Mouse (Mus musculus) liver, adult 2 months (tissue): Measurements from ENCODE around the gene Klhl13. TPM values are rescaled to one million over a fixed set of nuclear protein-coding genes. Genes with fewer than 3 reads are reported as not detected.

Source experiments
- DNase-seq: peaks from one replicate; pipeline ENCODE4 v3.0.0-alpha.2; 2011; ENCODE audit warnings: low read depth, low spot score; ENCODE audit errors: extremely low read depth
- H3K27ac ChIP-seq: fragments of 200-500 bp; replicated peaks from 2 replicates; pipeline ENCODE4 v1.5.1; 2012; ENCODE audit warnings: low read depth, mild to moderate bottlenecking, control low read depth, inconsistent platforms, low read length; ENCODE audit not compliant: insufficient read depth
- H3K27me3 ChIP-seq: fragments of 200-500 bp; 2 replicates; pipeline ENCODE4 v1.6.1; 2012; ENCODE audit warnings: mild to moderate bottlenecking, moderate library complexity, low read length, inconsistent platforms; ENCODE audit not compliant: control insufficient read depth, insufficient read depth
- H3K36me3 ChIP-seq: fragments of 200-500 bp; 2 replicates; pipeline ENCODE4 v1.6.1; 2012; ENCODE audit warnings: low read length, inconsistent platforms; ENCODE audit not compliant: control insufficient read depth, insufficient read depth
- H3K4me1 ChIP-seq: fragments of 200-500 bp; 2 replicates; pipeline ENCODE4 v1.6.1; 2011; ENCODE audit warnings: low read length; ENCODE audit not compliant: control insufficient read depth, insufficient read depth
- H3K4me3 ChIP-seq: fragments of 200-500 bp; 2 replicates; pipeline ENCODE4 v1.5.1; 2011; ENCODE audit warnings: low read depth, mild to moderate bottlenecking, control low read depth, low read length, moderate library complexity; ENCODE audit not compliant: insufficient read depth
- H3K79me2 ChIP-seq: fragments of 200-500 bp; 2 replicates; pipeline ENCODE4 v1.6.1; 2012; ENCODE audit warnings: inconsistent platforms, mild to moderate bottlenecking, low read length, moderate library complexity; ENCODE audit not compliant: control insufficient read depth, insufficient read depth
- H3K9ac ChIP-seq: fragments of 200-500 bp; 2 replicates; pipeline ENCODE4 v1.6.1; 2012; ENCODE audit warnings: low read depth, mild to moderate bottlenecking, control low read depth, inconsistent platforms, low read length
- CTCF ChIP-seq: fragments of 200-500 bp; IDR thresholded peaks from 2 replicates; pipeline ENCODE4 v1.5.1; 2011; ENCODE audit warnings: low read depth, low read length, control low read depth
- POLR2A ChIP-seq: fragments of 200-500 bp; IDR thresholded peaks from 2 replicates; pipeline ENCODE4 v1.6.1; 2011; ENCODE audit warnings: low read length, control low read depth; ENCODE audit not compliant: insufficient read depth; ENCODE audit errors: extremely low read depth
- WGBS: fragments of 180-500 bp; shearing (Covaris S2); methylation state at CpG from one replicate; pipeline ENCODE4 v1.1.7; 2018; 5-methylcytosine and 5-hydroxymethylcytosine counted together
- polyA plus RNA-seq: library from polyadenylated mRNA; depleted of rRNA; stranded (reverse); fragments of >200 nt; gene quantifications from 2 replicates; pipeline ENCODE4 v1.2.3, GENCODE M21; 2012
- total RNA-seq: library from RNA; depleted of rRNA; stranded (reverse); fragments of >200 nt; gene quantifications from 2 replicates; pipeline ENCODE4 v1.2.3, GENCODE M21; 2014

The Klhl13 gene
- total and polyA plus RNA-seq, 2 experiments, result 3.3 to 12.3 TPM

- DNase-seq, result no peak
- no peaks in the 10 kb centered on the region for H3K27me3 ChIP-seq
- no peaks in the 10 kb centered on the region for H3K36me3 ChIP-seq
- H3K27ac ChIP-seq, result no peak overlapping the region
- no peak overlapping the region for H3K4me3 ChIP-seq
- H3K79me2 ChIP-seq, result no peaks in the 10 kb centered on the region
- H3K9ac ChIP-seq, result no peak overlapping the region
- WGBS, result 78% methylated on average over 1 of the region's 1 CpGs
- TF ChIP-seq CTCF, result no peak
- no peak for TF ChIP-seq POLR2A
- no peaks in the 10 kb centered on the region for H3K4me1 ChIP-seq
Observed at GRCm38 (mm10) chrX:23350083-23350482, 14.8 kb downstream of the Klhl13 start.

- Histone ChIP-seq H3K4me1 (no peaks in the 10 kb centered on the region), H3K79me2 (no peaks in the 10 kb centered on the region), H3K36me3 (no peaks in the 10 kb centered on the region), H3K9ac (no peak overlapping the region), H3K27ac (no peak overlapping the region), H3K4me3 (no peak overlapping the region), H3K27me3 (no peaks in the 10 kb centered on the region)
- TF ChIP-seq CTCF (peak; percentile 33), POLR2A (no peak)
- peak; percentile 1 for DNase-seq
- WGBS, result 60% methylated on average over 1 of the region's 1 CpGs
Observed at GRCm38 (mm10) chrX:23328116-23328515, 36.8 kb downstream of the Klhl13 start.

DNA sequence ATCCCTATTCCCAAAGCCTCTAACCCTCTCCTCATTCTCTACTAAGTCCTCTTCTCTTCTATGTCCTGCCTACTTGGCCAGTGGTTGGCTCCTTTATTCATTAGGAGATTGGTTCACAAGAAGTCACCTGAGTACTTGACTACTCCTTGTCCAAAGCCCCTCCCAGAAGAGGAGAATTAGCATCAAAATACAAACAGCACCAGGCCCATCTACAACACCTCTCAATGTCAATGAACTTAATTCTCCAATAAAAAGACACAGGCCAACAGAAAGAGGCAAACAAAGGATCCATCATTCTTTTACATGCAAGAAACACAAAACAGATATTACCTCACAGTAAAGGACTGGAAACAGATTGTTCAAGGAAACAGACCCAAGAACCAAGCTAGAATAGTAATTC lies 46.0 kb downstream of the Klhl13 start:
- Histone ChIP-seq H3K9ac (no peak overlapping the region), H3K27ac (no peak overlapping the region), H3K79me2 (no peaks in the 10 kb centered on the region), H3K36me3 (no peaks in the 10 kb centered on the region), H3K4me1 (no peaks in the 10 kb centered on the region), H3K27me3 (no peaks in the 10 kb centered on the region), H3K4me3 (no peak overlapping the region)
- no peak for DNase-seq
- no peak for TF ChIP-seq CTCF
- no peak for TF ChIP-seq POLR2A

DNA sequence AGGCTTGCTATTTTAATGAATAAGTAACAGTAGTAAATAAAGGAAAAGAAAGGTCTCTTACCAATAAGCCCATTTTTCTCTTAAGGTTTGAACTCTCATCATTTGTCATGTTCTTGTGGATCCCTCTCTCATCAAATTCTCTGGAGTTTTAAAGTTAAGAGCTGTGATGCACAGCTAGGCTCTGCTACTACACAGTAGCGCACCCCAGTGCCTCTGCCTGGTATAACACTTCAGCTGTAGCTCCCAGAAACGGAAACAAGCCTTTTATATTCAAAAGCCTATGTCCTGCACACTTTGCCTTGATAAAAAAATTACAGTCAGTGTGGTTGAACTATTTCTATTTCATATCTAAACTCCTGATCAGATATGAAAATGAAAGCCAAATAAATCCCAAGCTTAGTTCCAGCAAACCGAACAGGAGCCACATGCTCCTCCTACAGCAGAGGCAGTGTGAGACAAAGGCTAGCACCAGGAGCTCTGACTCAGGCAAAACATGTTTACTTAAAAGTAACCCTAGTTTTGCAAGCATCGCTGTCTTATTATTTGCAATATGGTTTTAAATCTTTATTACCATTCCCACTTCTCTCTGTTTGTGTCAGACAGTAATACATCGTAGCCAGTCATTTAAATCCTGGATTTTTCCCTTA lies 68.8 kb downstream of the Klhl13 start:
- H3K27ac ChIP-seq, result no peak overlapping the region
- H3K27me3 ChIP-seq, result no peaks in the 10 kb centered on the region
- TF ChIP-seq CTCF (peak; percentile 33; the same call in 1 of the 2 replicates), POLR2A (no peak)
- H3K36me3 ChIP-seq, result no peaks in the 10 kb centered on the region
- 35% methylated on average over 5 of the region's 5 CpGs for WGBS
- no peak overlapping the region for H3K9ac ChIP-seq
- peak; percentile 1 for DNase-seq
- H3K4me1 ChIP-seq, result no peaks in the 10 kb centered on the region
- H3K79me2 ChIP-seq, result no peaks in the 10 kb centered on the region
- no peak overlapping the region for H3K4me3 ChIP-seq

DNA sequence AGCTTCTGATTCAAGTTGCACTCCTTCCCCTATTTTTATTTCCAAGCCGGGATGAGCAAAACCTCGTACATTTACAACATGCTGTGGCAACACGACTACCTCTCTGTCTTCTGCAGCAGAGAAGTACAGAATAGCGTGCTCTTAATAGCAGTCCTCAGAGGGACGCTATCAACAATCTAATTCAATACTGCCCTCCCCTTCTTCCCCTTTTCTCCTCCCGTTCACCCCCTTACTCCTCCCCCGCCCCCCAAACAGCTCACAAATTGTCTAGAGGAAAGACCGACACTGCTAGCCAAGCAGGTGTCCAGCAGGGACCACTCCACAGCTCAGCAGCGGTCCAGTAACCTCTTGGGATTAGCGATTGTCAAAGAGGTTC lies 79.5 kb downstream of the Klhl13 start:
- DNase-seq, result no peak
- no peaks in the 10 kb centered on the region for H3K79me2 ChIP-seq

More for the DNA sequence above, 79.5 kb downstream of the Klhl13 start:
- TF ChIP-seq CTCF (no peak), POLR2A (no peak)
- H3K36me3 ChIP-seq, result no peaks in the 10 kb centered on the region
- H3K27ac ChIP-seq, result no peak overlapping the region
- H3K9ac ChIP-seq, result no peak overlapping the region
- H3K4me3 ChIP-seq, result no peak overlapping the region
- H3K4me1 ChIP-seq, result no peaks in the 10 kb centered on the region
- 61% methylated on average over 9 of the region's 10 CpGs for WGBS
- no peaks in the 10 kb centered on the region for H3K27me3 ChIP-seq
